Mouse (Mus musculus) activated CD4-positive, CD25-positive, alpha-beta regulatory T cell (primary cell): ENCODE data around the gene Spire2. TPM values are rescaled to one million over a fixed set of nuclear protein-coding genes. Genes with fewer than 3 reads are reported as not detected.

Source experiments
- polyA plus RNA-seq, 2 experiments: library from polyadenylated mRNA; unstranded; fragments of 100-300 nt; shearing (Covaris generic); gene quantifications; one replicate each; pipeline ENCODE4 v1.2.1; 2017

Gene Spire2
- polyA plus RNA-seq, result under 1 TPM in 1 of 2 experiments, not detected in 1; 0.18 TPM

DNA sequence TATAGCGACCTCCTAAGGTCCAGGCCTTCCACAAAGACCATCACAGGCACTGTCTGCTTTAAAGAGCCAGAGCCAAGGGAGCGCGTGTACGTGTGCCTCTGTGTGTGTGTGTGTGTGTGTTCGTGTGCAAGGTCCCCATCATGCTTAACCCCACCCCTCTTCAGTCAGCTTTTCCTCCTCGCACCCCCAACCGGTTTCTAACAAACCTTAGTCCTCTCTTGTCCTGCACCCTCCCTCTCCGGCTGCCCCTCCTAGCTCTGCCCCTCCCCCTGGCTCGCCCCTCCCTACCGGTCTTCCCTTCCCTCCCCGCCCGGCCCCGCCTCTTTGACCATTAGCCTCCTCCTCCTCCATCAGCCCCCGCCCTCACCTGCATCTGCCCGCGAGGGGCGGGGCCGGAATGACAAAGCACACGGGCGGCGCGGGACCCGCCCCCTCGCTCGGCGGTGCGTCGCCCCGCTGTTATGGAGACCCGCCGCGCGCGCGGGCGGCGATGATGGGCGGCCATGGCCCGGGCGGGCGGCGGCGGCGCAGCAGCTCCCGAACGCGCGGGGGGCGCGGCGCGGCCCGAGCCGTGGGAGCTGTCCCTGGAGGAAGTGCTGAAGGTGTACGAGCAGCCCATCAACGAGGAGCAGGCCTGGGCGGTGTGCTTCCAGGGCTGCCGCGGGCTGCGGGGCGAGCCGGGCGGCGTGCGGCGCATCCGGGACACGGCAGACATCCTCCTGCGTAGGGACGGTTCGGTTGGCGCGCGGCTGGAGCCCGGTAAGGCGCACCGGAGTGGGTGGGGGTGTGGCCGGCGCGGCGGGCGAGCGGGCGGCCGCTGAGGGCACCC is at the start of gene Spire2:
Spire2 (plus strand) TSS at position 452 of the 829 bp plus-strand sequence.

DNA sequence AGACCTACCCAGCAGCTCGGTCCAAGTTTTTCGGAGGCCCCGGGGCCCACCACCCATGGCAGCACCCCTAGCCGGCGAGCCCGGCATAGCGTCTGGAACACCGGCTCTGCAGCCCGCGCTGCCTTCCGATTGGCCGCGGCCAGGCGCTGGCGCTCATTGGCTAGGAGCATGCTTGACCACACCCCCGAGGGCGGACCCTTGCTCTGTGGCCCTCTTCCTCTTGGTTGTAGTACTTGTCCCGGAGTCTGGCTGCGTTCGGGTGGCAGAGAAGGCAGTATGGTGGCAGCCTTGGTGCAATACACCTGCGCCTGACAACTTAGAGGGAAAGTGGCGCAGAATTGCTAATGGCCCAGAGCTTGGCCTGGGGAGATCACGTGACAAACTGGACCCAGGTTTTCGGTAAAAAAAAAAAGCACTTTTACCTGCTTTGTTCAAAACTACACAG is 14.0 kb upstream of the Spire2 start, which contains the start of gene Fanca:
Fanca (minus strand) TSS at position 110 of the 445 bp plus-strand sequence.

DNA sequence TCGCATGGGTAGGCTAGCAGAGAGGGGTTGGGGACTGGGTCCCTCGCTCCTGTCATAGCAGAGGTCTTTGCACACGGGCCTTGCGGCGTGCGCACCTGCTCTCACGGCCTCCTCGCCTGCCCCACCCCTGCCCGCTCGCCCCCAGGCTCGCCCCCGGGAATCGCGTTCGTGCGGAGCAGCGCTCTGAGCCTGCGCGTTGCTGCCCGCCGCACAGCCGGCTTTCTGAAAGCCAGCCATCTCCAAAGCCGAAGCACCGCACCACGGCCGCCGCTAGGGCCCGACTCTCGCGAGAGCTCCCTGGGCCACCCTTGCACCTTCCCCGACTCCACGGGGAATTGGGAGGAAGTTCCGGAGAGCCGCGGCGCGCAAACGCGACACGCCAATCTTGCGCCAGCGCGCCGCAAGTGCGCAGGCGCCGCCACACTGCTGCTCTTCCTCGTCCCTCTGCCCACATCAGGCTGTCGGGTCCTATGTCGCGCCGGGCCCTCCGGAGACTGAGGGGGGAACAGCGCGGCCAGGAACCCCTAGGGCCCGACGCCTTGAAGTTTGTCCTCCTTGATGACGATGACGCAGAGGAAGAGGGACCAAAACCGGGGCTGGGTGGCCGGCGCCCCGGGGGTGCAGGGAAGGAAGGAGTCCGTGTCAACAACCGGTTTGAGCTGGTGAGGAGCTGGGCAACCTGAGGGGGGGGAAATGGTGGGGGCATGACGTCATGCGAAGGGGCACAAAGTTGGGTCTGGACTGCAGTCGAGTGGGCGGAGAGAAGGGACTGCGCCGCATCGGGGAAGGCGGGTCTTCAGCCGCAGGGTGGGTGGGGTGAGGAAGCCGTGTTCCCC is 41.1 kb downstream of the Spire2 start, which contains the start of gene Tcf25:
Tcf25 (plus strand) TSS at position 351 of the 836 bp plus-strand sequence.

DNA sequence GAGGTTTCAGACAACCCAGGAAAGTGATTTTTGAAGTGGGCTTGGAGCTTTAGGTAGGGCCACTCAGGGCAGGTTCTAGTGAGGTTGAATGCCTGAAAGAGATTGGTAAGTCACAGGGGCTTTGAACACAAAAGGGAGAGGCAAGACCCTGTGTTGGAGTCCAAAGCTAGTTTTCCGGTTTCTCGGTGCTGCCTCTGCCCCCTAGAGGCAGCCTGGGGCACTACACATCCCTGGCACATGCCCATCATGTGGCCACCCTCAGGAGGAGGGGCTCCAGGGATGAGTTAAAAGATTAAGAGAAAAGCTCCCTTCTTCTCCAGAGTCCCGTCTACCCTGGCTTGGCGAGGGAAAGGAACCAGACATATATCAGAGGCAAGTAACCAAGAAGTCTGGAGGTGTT is 74.3 kb downstream of the Spire2 start, which contains the start of gene Mc1r:
Mc1r (plus strand) TSS at position 322 of the 400 bp plus-strand sequence.

DNA sequence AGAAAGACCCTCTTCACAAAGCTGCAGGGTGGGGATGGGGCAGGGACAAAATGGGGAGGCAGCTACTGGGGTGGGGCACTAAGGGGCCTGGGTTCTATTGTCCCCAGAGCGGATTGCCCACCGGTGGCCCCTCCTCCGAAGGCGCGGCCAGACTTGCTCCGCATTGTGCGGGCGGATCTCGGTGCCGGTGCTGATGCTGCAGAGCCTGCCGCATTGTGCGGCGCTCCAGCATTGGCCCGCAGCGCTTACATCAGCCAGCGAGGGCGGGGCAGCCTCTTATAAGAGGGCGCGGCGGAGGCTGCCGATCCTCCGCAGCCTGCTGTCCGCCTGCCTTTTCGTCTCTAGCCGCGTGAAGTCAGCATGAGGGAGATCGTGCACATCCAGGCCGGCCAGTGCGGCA is 78.7 kb downstream of the Spire2 start, which contains the start of gene Tubb3:
Tubb3 (plus strand) TSS at position 179 of the 400 bp plus-strand sequence.

Other genes starting within 250 kb of the Spire2 start
- 1,000 to 10,000 TPM in 1 of 2 experiments, 100 to 1,000 TPM in 1; 680 to 1,054 TPM for gene Rpl13, start 230.4 kb upstream of the Spire2 start, polyA plus RNA-seq
- gene Cpne7, start 215.3 kb upstream of the Spire2 start, polyA plus RNA-seq, result 1 to 10 TPM in 1 of 2 experiments, under 1 TPM in 1; 0.82 to 2.5 TPM
- gene Sult5a1, start 174.4 kb upstream of the Spire2 start, polyA plus RNA-seq, result 1 to 10 TPM in 1 of 2 experiments, not detected in 1; 1.7 TPM
- gene Dpep1, start 146.5 kb upstream of the Spire2 start, polyA plus RNA-seq, result under 1 TPM in 1 of 2 experiments, not detected in 1; 0.07 TPM
- 100 to 1,000 TPM; 163 to 192 TPM for gene Chmp1a, start 120.0 kb upstream of the Spire2 start, polyA plus RNA-seq
- gene Spata33, start 119.9 kb upstream of the Spire2 start, polyA plus RNA-seq, result under 1 TPM in 1 of 2 experiments, not detected in 1; 0.69 TPM
- gene Cdk10, start 107.9 kb upstream of the Spire2 start, polyA plus RNA-seq, result 10 to 100 TPM; 18.6 to 20.0 TPM
- 10 to 100 TPM; 14.7 to 17.1 TPM for gene Spata2l, start 96.5 kb upstream of the Spire2 start, polyA plus RNA-seq
- gene Zfp276, start 78.5 kb upstream of the Spire2 start, polyA plus RNA-seq, result 10 to 100 TPM; 25.1 to 28.7 TPM
- 10 to 100 TPM; 20.4 to 28.6 TPM for gene Vps9d1, start 78.4 kb upstream of the Spire2 start, polyA plus RNA-seq
- gene Fanca, start 14.1 kb upstream of the Spire2 start, polyA plus RNA-seq, result 10 to 100 TPM in 1 of 2 experiments, 1 to 10 TPM in 1; 9.7 to 15.2 TPM
- gene Tcf25, start 41.0 kb downstream of the Spire2 start, polyA plus RNA-seq, result 100 to 1,000 TPM; 241 to 246 TPM
- gene Mc1r, start 74.4 kb downstream of the Spire2 start, polyA plus RNA-seq, result under 1 TPM; 0.13 to 0.18 TPM
- gene Tubb3, start 78.7 kb downstream of the Spire2 start, polyA plus RNA-seq, result under 1 TPM in 1 of 2 experiments, not detected in 1; 0.58 TPM
- 10 to 100 TPM in 1 of 2 experiments, 1 to 10 TPM in 1; 8.8 to 13.3 TPM for gene Def8, start 90.8 kb downstream of the Spire2 start, polyA plus RNA-seq
- gene Afg3l1, start 145.2 kb downstream of the Spire2 start, polyA plus RNA-seq, result 10 to 100 TPM; 67.8 to 68.6 TPM
- gene Dbndd1, start 182.8 kb downstream of the Spire2 start, polyA plus RNA-seq, result under 1 TPM; 0.31 to 0.86 TPM
- 1 to 10 TPM; 7.7 to 9.6 TPM for gene Gas8, start 186.1 kb downstream of the Spire2 start, polyA plus RNA-seq